Mouse (Mus musculus) intestine, embryonic 14.5 days (tissue): Measurements from ENCODE around the gene Ccdc116. TPM values are rescaled to one million over a fixed set of nuclear protein-coding genes. Genes with fewer than 3 reads are reported as not detected.
A peak's percentile ranks its signal among the peaks of the same experiment; 100 is the strongest.

Experiments used
- ATAC-seq: fragments of 200-750 bp; cut with Nextera tagmentation; replicated peaks from 2 replicates; pipeline ENCODE4 v1.8.0; 2017; ENCODE audit warnings: low read depth, moderate number of reproducible peaks, moderate TSS enrichment, moderate library complexity; ENCODE audit not compliant: low FRiP score, low TSS enrichment
- DNase-seq: peaks from one replicate; pipeline ENCODE4 v3.0.0-alpha.2; 2018; ENCODE audit warnings: low spot score
- H3K27ac ChIP-seq: fragments of 300-500 bp; sonication (generic); 2 replicates; pipeline ENCODE4 v1.5.1; 2014; ENCODE audit warnings: low read depth, mild to moderate bottlenecking, control low read depth
- H3K27me3 ChIP-seq: fragments of 300-500 bp; sonication (generic); replicated peaks from 2 replicates; pipeline ENCODE4 v1.6.1; 2014; ENCODE audit warnings: low read length, control low read depth; ENCODE audit not compliant: control insufficient read depth, insufficient read depth
- H3K36me3 ChIP-seq: fragments of 300-500 bp; sonication (generic); 2 replicates; pipeline ENCODE4 v1.6.1; 2014; ENCODE audit warnings: low read length, control low read depth; ENCODE audit not compliant: control insufficient read depth, insufficient read depth
- H3K4me1 ChIP-seq: fragments of 300-500 bp; sonication (generic); replicated peaks from 2 replicates; pipeline ENCODE4 v1.6.1; 2014; ENCODE audit warnings: low read length, control low read depth, mixed read lengths; ENCODE audit not compliant: control insufficient read depth, insufficient read depth
- H3K4me2 ChIP-seq: fragments of 300-500 bp; sonication (generic); 2 replicates; pipeline ENCODE4 v1.6.1; 2014; ENCODE audit warnings: low read length
- H3K4me3 ChIP-seq: fragments of 300-500 bp; sonication (generic); 2 replicates; pipeline ENCODE4 v1.5.1; 2014; ENCODE audit warnings: low read depth, low read length, control low read depth, mixed read lengths
- H3K9ac ChIP-seq: fragments of 300-500 bp; sonication (generic); 2 replicates; pipeline ENCODE4 v1.6.1; 2014; ENCODE audit warnings: mild to moderate bottlenecking, low read length
- H3K9me3 ChIP-seq: fragments of 300-500 bp; sonication (generic); 2 replicates; pipeline ENCODE4 v1.6.1; 2016; ENCODE audit warnings: low read length, control low read depth; ENCODE audit not compliant: control insufficient read depth
- WGBS: fragments of 180-500 bp; shearing (Covaris S2); extraction: QIAGEN DNeasy Blood & Tissue Kit; methylation state at CpG from one replicate; pipeline ENCODE4 v1.1.7; 2014; 5-methylcytosine and 5-hydroxymethylcytosine counted together
- polyA plus RNA-seq: library from polyadenylated mRNA; unstranded; fragments of >200 nt; fragmentation: Nextera tagmentation; extraction: Ambion mirVana; gene quantifications from 2 replicates; pipeline ENCODE4 v1.2.1, GENCODE M21; 2014

The Ccdc116 gene
- polyA plus RNA-seq, 1 experiment from 2014 or later = 2.2 TPM

GRCm38 (mm10) chr16:17144339-17144738 lies 2.7 kb downstream of the Ccdc116 start, which contains the start of gene Ydjc:
Gene Ydjc (plus strand): TSS chr16:17144621.
- Histone ChIP-seq H3K36me3 (no peaks in the 10 kb centered on the region), H3K9me3 (no peaks in the 10 kb centered on the region), H3K4me2 (no peak within 1 kb of the TSS), H3K27me3 (0 out of 2 replicates have a peak, but pooled peaks cover 3% of the 10 kb centered on the region), H3K9ac (no peak within 1 kb of the TSS), H3K27ac (no peak within 1 kb of the TSS), H3K4me3 (no peak within 1 kb of the TSS), H3K4me1 (peaks cover 13% of the 10 kb centered on the region)
- DNase-seq (no peak), ATAC-seq (no peak)
- WGBS = 20% methylated on average over 7 of the region's 7 CpGs

GRCm38 (mm10) chr16:17137355-17137754 lies 9.7 kb downstream of the Ccdc116 start:
- WGBS = 84% methylated on average over 15 of the region's 15 CpGs
- ATAC-seq (no peak), DNase-seq (no peak)
- no peaks in the 10 kb centered on the region for H3K9me3 ChIP-seq
- no peaks in the 10 kb centered on the region for H3K36me3 ChIP-seq
- H3K9ac ChIP-seq = no peak overlapping the region
- no peak overlapping the region for H3K4me2 ChIP-seq
- H3K4me1 ChIP-seq = peaks cover 5% of the 10 kb centered on the region; the same call in 1 of the 2 replicates
- no peaks in the 10 kb centered on the region for H3K27me3 ChIP-seq
- no peak overlapping the region for H3K4me3 ChIP-seq
- no peak overlapping the region for H3K27ac ChIP-seq

GRCm38 (mm10) chr16:17132906-17133200 lies 14.2 kb downstream of the Ccdc116 start:
- WGBS = 20% methylated on average over 7 of the region's 7 CpGs
- Histone ChIP-seq H3K36me3 (0 out of 2 replicates have a peak, but pooled peaks cover 6% of the 10 kb centered on the region), H3K27ac (peak overlapping the region; percentile 62; the same call in 1 of the 2 replicates), H3K9me3 (no peaks in the 10 kb centered on the region), H3K9ac (peak overlapping the region; percentile 57), H3K4me1 (peaks cover 12% of the 10 kb centered on the region), H3K4me3 (peak overlapping the region; percentile 78), H3K4me2 (peak overlapping the region; percentile 96), H3K27me3 (no peaks in the 10 kb centered on the region)
- peak; percentile 56 for DNase-seq
- ATAC-seq = no peak

GRCm38 (mm10) chr16:17132089-17132905 lies 14.7 kb downstream of the Ccdc116 start, which contains the start of gene Sdf2l1:
Gene Sdf2l1 (minus strand): TSS chr16:17132383.
- Histone ChIP-seq H3K27me3 (no peaks in the 10 kb centered on the region), H3K36me3 (0 out of 2 replicates have a peak, but pooled peaks cover 6% of the 10 kb centered on the region), H3K4me1 (peaks cover 12% of the 10 kb centered on the region), H3K9me3 (no peaks in the 10 kb centered on the region), H3K9ac (peak within 1 kb of the TSS; percentile 72), H3K4me3 (peak within 1 kb of the TSS; percentile 78), H3K27ac (peak within 1 kb of the TSS; percentile 62), H3K4me2 (peak within 1 kb of the TSS; percentile 96)
- DNase-seq = peak; percentile 98
- ATAC-seq = peak; percentile 99
- under 1% methylated on average over 47 of the region's 47 CpGs for WGBS

GRCm38 (mm10) chr16:17131191-17132088 lies 15.6 kb downstream of the Ccdc116 start:
- no peak for DNase-seq
- no peaks in the 10 kb centered on the region for H3K9me3 ChIP-seq
- H3K4me3 ChIP-seq = peak overlapping the region; percentile 78
- WGBS = 3% methylated on average over 43 of the region's 43 CpGs
- 0 out of 2 replicates have a peak, but pooled peaks cover 6% of the 10 kb centered on the region for H3K36me3 ChIP-seq
- no peak for ATAC-seq
- H3K4me1 ChIP-seq = peaks cover 12% of the 10 kb centered on the region
- H3K4me2 ChIP-seq = peak overlapping the region; percentile 96
- H3K27ac ChIP-seq = peak overlapping the region; percentile 57
- H3K9ac ChIP-seq = peak overlapping the region; percentile 72
- H3K27me3 ChIP-seq = no peaks in the 10 kb centered on the region

- Histone ChIP-seq H3K4me3 (no peak overlapping the region), H3K9me3 (no peaks in the 10 kb centered on the region), H3K4me1 (peaks cover 19% of the 10 kb centered on the region), H3K9ac (no peak overlapping the region), H3K36me3 (peaks cover 10% of the 10 kb centered on the region), H3K27ac (no peak overlapping the region), H3K27me3 (no peaks in the 10 kb centered on the region), H3K4me2 (no peak overlapping the region)
- WGBS = 97% methylated on average over 1 of the region's 1 CpGs
- no peak for DNase-seq
- no peak for ATAC-seq
Observed at GRCm38 (mm10) chr16:17127292-17127691, 19.7 kb downstream of the Ccdc116 start.

GRCm38 (mm10) chr16:17124871-17125520 lies 22.0 kb downstream of the Ccdc116 start, which contains the start of gene 2610318N02Rik:
Gene 2610318N02Rik (minus strand): TSS chr16:17125167.
- peak within 1 kb of the TSS; percentile 64 for H3K4me3 ChIP-seq
- DNase-seq = peak; percentile 91
- H3K36me3 ChIP-seq = peaks cover 18% of the 10 kb centered on the region
- peak within 1 kb of the TSS; percentile 45 for H3K9ac ChIP-seq
- WGBS = under 1% methylated on average over 25 of the region's 25 CpGs
- no peaks in the 10 kb centered on the region for H3K9me3 ChIP-seq
- ATAC-seq = peak; percentile 94
- peaks cover 13% of the 10 kb centered on the region for H3K4me1 ChIP-seq
- no peaks in the 10 kb centered on the region for H3K27me3 ChIP-seq
- peak within 1 kb of the TSS; percentile 69 for H3K27ac ChIP-seq
- peak within 1 kb of the TSS; percentile 79 for H3K4me2 ChIP-seq
